Mouse (Mus musculus): ENCODE measurements around the gene Chpt1.
"Not testable (repeated sequence)": the region's sequence is repeated elsewhere in the genome, so short reads cannot be mapped to it uniquely, and the experiment has no call there.

Chpt1 gene

DNA sequence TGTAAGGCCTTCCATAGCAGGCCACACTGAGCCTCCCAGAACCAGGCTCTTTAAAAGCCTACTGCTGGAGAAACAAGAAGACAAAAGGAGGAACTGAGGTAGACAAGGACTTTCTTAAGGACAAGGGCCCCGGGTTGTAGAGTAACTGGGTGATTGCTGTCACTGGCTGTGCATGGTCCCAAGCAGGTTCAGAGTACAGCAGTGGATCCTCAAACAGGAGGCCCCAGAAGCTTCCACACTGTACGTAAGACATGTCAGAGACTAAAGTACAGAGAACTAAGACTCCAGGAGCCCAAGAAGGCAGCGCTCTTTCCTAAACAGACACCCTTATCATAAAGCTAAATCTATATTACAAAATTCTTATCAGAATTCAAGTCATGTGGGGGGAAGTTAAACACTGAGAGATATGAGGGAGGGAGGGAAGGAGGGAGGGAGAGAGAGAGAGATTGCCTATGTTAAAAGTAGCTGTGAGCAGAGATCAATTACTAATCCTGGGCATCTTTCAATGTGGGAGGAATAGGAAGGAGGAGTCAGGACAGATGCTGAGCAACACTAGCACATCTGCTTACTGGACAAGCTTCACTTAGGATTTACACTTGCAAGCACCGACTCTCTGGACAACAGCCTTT lies 8.8 kb downstream of the Chpt1 start:
- DNase-seq (ENCODE audit: low spot score in 2 of 2), result no peak

- DNase-seq (ENCODE audit: low spot score in 2 of 2), result no peak
These were observed 11.2 kb downstream of the Chpt1 start for GRCm38 (mm10) chr10:88492658-88493057.

- no peak for DNase-seq (ENCODE audit: low spot score in 2 of 2)
These were observed 12.2 kb downstream of the Chpt1 start for GRCm38 (mm10) chr10:88491632-88492031.

DNA sequence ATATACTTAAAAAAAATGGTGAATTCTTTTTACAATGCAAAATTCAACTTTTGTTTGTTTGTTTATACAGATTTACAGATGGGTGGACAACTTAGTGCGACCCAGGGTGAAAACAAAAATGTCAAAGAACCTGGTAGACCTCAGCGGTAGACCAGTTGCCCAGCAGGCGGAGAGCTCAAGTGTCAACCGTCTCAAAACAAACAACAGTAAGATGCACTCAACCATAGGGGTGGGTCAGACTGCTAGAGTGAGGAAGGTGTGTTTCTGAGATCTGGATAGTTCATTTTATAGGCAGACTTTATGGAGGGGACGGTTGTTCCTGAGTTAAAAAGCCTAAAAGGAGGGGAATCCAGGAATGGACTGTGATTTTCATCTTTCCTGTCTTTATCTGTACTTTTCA lies 15.2 kb downstream of the Chpt1 start:
- no peak for DNase-seq (ENCODE audit: low spot score in 2 of 2)

GRCm38 (mm10) chr10:88482866-88483265 lies 21.0 kb downstream of the Chpt1 start:
- DNase-seq (ENCODE audit: low spot score in 2 of 2), result not testable (repeated sequence)

DNA sequence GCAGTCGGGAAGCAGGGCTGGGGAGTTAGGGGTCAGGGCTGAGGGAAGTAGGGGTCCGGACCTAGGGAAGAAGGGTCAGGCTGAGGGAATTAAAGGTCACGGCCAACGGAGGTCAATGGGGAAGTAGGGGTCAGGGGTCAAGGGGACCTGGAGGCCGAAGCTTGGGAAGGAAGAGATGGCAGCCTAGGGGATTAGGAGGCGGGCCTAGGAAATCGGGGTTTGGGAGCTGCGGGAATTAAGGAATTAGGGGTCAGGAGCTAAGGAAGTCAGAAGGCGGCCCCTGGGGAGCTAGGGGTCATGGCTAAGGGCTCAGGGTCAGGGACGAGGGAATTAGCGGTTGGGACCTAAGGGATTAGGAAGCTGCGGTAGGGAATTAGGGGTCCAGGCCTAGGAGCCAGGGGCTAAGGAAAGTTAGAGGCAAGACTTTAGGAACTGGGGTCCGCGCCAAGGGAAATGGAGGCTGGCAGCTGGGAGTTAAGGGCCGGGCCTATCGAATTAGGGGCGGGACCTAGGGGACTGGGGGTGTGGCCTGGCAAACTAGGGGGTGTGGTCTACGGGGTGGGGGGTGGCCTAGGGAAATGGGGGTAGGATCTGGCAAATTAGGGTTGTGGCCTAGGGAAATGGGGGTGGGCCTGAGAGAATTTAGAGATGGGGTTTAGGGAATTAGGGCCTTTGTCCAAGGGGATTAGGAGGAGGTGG lies 43.6 kb downstream of the Chpt1 start:
- no peak for DNase-seq (ENCODE audit: low spot score in 2 of 2)

DNA sequence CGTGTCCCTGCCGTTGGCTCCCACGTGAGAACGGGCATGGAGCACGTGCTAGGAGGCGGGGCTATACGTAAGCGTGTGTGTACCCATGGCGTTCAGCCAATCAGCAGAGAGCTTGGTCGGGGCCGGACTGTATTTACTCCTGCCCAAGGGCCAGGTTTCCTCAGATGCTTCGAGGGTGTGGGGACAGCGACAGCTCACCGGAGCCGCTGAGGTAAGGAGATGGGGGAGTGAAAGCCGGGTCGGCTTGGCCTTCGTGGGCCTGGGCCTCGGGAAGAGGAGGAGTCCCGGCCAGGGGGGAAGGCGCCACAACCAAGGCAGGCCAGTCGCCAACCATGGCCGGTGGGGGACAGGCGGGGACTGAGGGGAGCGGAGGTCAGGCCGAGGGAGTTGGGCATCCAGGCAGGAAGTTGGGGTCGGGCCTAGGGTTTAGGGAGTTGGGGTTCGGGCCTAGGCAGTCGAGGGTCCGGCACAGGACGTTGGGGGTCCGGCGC lies 44.3 kb downstream of the Chpt1 start, which contains the start of gene Sycp3:
TSS of gene Sycp3 (plus strand) at position 68 of the 491 bp plus-strand sequence.
- DNase-seq (ENCODE audit: low spot score in 2 of 2), result no peak

GRCm38 (mm10) chr10:88457816-88458215 lies 46.1 kb downstream of the Chpt1 start:
- no peak for DNase-seq (ENCODE audit: low spot score in 2 of 2)

- DNase-seq (ENCODE audit: low spot score in 2 of 2), result no peak
These were observed 51.9 kb downstream of the Chpt1 start for GRCm38 (mm10) chr10:88451990-88452389.

GRCm38 (mm10) chr10:88451221-88451620 lies 52.7 kb downstream of the Chpt1 start:
- DNase-seq (ENCODE audit: low spot score in 2 of 2), result no peak

- DNase-seq (ENCODE audit: low spot score in 2 of 2), result no peak
These were observed 62.6 kb downstream of the Chpt1 start for GRCm38 (mm10) chr10:88441224-88441623.

GRCm38 (mm10) chr10:88427998-88428397 lies 75.9 kb downstream of the Chpt1 start:
- no peak for DNase-seq (ENCODE audit: low spot score in 2 of 2)

GRCm38 (mm10) chr10:88426896-88427295 lies 77.0 kb downstream of the Chpt1 start:
- DNase-seq (ENCODE audit: low spot score in 2 of 2), result no peak

GRCm38 (mm10) chr10:88426158-88426816 lies 77.6 kb downstream of the Chpt1 start:
- peak; percentile 24 to 60 for DNase-seq (ENCODE audit: low spot score in 2 of 2)

DNA sequence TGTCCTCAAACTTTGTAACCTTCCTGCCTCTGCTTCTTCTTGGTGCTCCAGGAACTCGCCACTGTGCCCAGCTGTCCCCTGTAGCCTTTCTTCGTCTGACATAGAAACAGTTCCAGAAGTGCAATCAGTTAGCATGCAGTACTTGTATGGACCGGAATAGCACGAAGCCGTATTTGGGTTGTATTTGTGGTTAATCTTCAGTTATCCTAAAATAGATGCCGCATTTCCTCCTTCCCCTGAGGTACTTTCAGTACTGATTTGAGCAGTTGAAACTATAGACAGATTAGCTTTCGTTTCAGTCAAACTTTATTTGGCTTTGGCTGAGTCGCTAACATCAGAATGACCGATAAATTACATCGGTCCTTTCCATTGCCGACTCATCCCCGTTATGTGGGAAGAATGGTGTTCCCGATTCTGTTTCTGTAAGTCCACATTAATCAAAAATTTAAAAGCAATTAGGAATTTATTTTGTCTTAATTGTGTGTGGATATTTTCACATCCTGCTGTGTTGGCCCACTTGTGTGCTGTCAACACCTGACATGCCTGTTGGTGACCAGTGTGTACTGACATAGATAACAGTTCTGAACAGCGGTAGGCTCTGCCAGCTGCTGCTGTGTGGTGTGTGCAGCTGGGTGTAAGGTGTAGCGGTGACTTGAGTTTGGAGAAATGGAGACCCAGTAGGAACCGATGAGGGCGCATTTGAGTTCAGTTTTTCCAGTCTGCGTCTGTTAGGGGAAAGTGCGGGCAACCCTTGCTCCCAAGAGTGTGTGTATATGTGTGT lies 83.0 kb downstream of the Chpt1 start:
- no peak for DNase-seq (ENCODE audit: low spot score in 2 of 2)

- no peak for DNase-seq (ENCODE audit: low spot score in 2 of 2)
These were observed 83.7 kb downstream of the Chpt1 start for GRCm38 (mm10) chr10:88420141-88420541.

DNA sequence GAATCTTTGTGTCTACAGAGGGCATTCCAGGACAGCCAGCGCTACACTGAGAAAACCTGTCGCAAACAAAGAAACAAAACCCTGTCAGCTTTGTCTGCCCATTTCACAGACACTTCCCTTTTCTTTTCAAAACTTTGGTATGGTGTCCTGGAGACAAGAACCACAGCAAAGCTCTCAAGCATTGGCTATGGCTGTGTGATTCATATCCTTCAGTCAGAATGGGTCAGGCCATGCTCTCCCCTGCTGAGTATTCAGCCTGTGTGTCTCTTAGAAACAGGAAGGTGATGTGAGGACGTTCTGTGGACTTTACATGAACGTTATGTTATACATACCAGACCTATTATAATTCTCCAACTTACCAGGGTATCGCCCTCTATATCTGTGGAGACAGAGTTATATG lies 86.2 kb downstream of the Chpt1 start:
- DNase-seq (ENCODE audit: low spot score in 2 of 2), result no peak

GRCm38 (mm10) chr10:88412290-88412995 lies 91.4 kb downstream of the Chpt1 start:
- no peak for DNase-seq (ENCODE audit: low spot score in 2 of 2)

DNA sequence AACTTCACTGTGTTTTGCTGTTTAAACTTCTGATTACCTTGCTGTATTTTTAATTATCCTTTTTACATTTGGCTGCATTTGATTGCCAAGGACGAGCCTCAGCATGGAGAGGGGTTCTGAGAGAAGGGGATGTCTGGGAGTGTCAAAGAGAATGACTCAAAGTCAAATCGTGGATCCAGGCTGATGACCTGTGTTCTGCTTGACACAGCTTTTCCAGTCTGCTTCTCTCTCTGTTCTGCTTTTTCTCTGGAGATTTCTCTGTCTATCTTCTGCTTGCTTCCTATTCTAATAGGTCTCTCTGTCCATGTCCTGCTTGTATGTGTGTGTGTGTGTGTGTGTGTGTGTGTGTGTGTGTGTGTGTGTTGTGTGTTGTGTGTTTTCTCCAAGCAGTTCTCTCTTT lies 94.1 kb downstream of the Chpt1 start:
- DNase-seq (ENCODE audit: low spot score in 2 of 2), result no peak

- DNase-seq (ENCODE audit: low spot score in 2 of 2), result no peak
These were observed 95.8 kb downstream of the Chpt1 start for GRCm38 (mm10) chr10:88407875-88408631.

GRCm38 (mm10) chr10:88405812-88406211 lies 98.1 kb downstream of the Chpt1 start:
- no peak for DNase-seq (ENCODE audit: low spot score in 2 of 2)
